Mouse (Mus musculus) small intestine, adult 2 months (tissue): ENCODE results near the gene H3f3a. TPM values are rescaled to one million over a fixed set of nuclear protein-coding genes. Genes with fewer than 3 reads are reported as not detected.

ENCODE experiments used
- H3K27ac ChIP-seq: fragments of 200-500 bp; 2 replicates; pipeline ENCODE4 v1.5.1; 2012; ENCODE audit warnings: low read depth, low read length, control low read depth, inconsistent platforms; ENCODE audit not compliant: insufficient read depth
- H3K27me3 ChIP-seq: fragments of 200-500 bp; 2 replicates; pipeline ENCODE4 v1.6.1; 2012; ENCODE audit warnings: mild to moderate bottlenecking, moderate library complexity, low read length, inconsistent platforms; ENCODE audit not compliant: control insufficient read depth, insufficient read depth
- H3K36me3 ChIP-seq: fragments of 200-500 bp; 2 replicates; pipeline ENCODE4 v1.6.1; 2012; ENCODE audit warnings: mild to moderate bottlenecking, low read length, control low read depth, inconsistent platforms; ENCODE audit not compliant: control insufficient read depth, insufficient read depth
- H3K4me1 ChIP-seq: fragments of 200-500 bp; 2 replicates; pipeline ENCODE4 v1.6.1; 2012; ENCODE audit warnings: low read length, inconsistent platforms, mixed read lengths; ENCODE audit not compliant: control insufficient read depth, insufficient read depth, insufficient read length
- H3K4me3 ChIP-seq: fragments of 200-500 bp; 2 replicates; pipeline ENCODE4 v1.5.1; 2012; ENCODE audit warnings: low read depth, mild to moderate bottlenecking, control low read depth, inconsistent platforms, low read length, moderate library complexity
- CTCF ChIP-seq: fragments of 200-500 bp; IDR thresholded peaks from 2 replicates; pipeline ENCODE4 v1.5.1; 2012; ENCODE audit warnings: low read depth, mild to moderate bottlenecking, control low read depth, inconsistent platforms, low read length, moderate library complexity, mixed read lengths; ENCODE audit not compliant: insufficient replicate concordance, insufficient read length; ENCODE audit errors: extremely low read depth
- POLR2A ChIP-seq: fragments of 200-500 bp; IDR thresholded peaks from 2 replicates; pipeline ENCODE4 v1.6.1; 2012; ENCODE audit warnings: low read depth, mild to moderate bottlenecking, control low read depth, inconsistent platforms, low read length, moderate library complexity
- WGBS: fragments of 180-500 bp; shearing (Covaris S2); methylation state at CpG from one replicate; pipeline ENCODE4 v1.1.7; 2018; 5-methylcytosine and 5-hydroxymethylcytosine counted together
- polyA plus RNA-seq: library from polyadenylated mRNA; depleted of rRNA; stranded (reverse); fragments of >200 nt; gene quantifications from 2 replicates; pipeline ENCODE4 v1.2.3, GENCODE M21; 2012

H3f3a gene
- polyA plus RNA-seq, 1 experiment, result 262 TPM

DNA sequence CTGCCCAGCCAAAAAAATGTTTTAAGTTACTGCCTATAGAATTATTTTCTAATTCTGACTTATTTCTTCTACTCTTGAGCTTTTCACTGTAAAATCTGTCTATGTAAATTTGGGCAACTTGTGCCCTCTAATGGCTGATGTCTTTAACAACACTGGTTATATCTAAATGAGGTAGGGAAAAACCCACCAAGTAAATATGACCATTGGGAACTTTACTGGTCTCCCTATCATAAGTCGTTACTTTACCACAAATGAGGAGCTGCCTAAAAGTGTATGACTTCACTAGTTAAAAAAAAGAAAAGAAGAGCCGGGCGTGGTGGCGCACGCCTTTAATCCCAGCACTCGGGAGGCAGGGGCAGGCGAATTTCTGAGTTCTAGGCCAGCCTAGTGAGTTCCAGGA is 2.8 kb downstream of the H3f3a start:
- peaks cover 2% of the 10 kb centered on the region; the same call in 1 of the 2 replicates for H3K4me1 ChIP-seq
- no peaks in the 10 kb centered on the region for H3K27me3 ChIP-seq
- H3K4me3 ChIP-seq, result peak overlapping the region; percentile 25; the same call in 1 of the 2 replicates
- peaks cover 39% of the 10 kb centered on the region for H3K36me3 ChIP-seq
- TF ChIP-seq CTCF (no peak; the same call in 1 of the 2 replicates), POLR2A (no peak)
- H3K27ac ChIP-seq, result no peak overlapping the region
- WGBS, result 19% methylated on average over 7 of the region's 7 CpGs

DNA sequence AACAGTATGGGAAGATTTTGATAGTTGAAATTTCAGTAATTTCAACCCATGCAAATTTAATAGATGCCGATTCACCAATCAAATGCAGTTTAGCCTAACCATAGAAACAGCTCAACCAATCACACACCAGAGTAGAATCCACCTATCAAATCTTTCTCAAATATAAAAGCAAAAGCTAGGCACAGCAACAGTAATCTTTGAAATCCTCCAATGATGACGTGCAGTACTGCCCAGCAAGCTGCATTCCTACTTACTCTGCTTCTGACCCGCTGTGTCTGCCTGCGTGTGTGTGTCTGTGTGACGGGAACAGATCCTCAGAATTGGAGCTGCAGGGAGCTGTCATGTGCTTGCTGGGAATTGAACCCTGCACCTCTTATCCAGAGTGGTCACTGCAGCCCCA is 4.9 kb downstream of the H3f3a start:
- TF ChIP-seq POLR2A (no peak), CTCF (no peak)
- 70% methylated on average over 5 of the region's 5 CpGs for WGBS
- Histone ChIP-seq H3K4me1 (peaks cover 2% of the 10 kb centered on the region; the same call in 1 of the 2 replicates), H3K4me3 (no peak overlapping the region), H3K27me3 (no peaks in the 10 kb centered on the region), H3K27ac (no peak overlapping the region), H3K36me3 (peaks cover 56% of the 10 kb centered on the region)

DNA sequence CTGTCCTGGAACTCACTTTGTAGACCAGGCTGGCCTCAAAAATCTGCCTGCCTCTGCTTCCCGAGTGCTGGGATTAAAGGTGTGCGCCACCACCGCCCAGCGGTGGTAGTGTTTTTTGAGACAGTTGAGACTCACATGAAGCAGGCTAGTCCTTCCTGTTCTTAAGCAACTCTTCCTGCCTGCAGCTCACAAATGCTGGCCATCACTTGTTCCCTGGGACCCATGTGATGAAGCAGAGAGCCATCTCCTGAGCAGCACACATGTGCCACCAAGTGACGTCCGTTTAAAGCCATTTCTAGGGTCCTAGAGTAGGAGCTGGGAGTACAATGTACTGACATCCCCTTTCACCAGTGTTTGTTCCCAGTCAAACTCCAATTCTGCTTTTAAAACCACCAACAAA is 9.9 kb downstream of the H3f3a start:
- peaks cover 56% of the 10 kb centered on the region for H3K36me3 ChIP-seq
- H3K4me3 ChIP-seq, result no peak overlapping the region
- H3K4me1 ChIP-seq, result no peaks in the 10 kb centered on the region
- 90% methylated on average over 6 of the region's 6 CpGs for WGBS
- H3K27me3 ChIP-seq, result no peaks in the 10 kb centered on the region
- no peak overlapping the region for H3K27ac ChIP-seq
- no peak for TF ChIP-seq CTCF
- TF ChIP-seq POLR2A, result no peak

DNA sequence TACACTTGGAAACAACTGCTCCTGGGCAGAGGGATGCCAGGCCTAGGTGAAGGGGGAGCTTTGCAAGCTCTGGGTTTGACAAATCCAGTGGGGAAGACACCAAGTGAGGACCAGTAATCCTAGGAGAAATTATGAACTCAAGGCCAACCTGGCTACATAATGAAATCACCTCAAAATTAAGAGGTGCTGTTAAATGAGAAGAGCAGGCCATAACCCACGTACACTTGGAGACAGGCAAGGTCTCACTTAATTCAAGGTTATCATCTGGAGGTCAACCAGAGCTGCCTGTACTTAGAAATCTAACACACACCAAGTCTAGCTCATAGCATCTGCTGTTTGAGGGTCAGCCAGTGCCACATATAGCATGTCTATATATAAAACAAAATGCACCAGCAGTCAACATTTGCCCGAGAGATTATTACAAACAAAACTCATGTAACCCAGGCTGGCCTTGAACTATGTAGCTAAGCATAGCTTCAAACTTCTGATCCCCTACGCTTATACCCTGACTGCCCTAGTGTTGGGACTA is 12.2 kb downstream of the H3f3a start:
- Histone ChIP-seq H3K27me3 (no peaks in the 10 kb centered on the region), H3K27ac (no peak overlapping the region), H3K4me1 (no peaks in the 10 kb centered on the region), H3K36me3 (peaks cover 38% of the 10 kb centered on the region), H3K4me3 (no peak overlapping the region)
- 82% methylated on average over 3 of the region's 3 CpGs for WGBS
- TF ChIP-seq POLR2A (no peak), CTCF (no peak)

DNA sequence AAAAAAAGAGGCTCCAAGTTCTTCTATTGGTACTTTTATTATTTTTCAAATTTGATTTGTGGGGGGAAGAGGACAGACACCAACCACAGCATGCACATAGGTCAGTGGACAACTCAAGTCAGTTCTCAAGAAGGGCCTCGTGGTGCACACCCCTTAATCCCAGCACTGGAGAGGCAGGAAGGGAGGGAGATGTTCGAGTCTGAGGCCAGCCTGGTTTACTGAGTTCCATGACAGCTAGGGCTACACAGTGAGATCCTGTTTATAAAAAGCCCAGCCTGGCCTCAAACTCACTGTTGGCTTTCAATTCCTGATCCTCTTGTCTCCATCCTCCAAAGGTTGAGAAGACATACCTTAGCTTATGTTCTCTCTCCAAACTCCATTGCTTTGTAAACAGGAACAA is 12.9 kb downstream of the H3f3a start:
- 34% methylated on average over 2 of the region's 2 CpGs for WGBS

DNA sequence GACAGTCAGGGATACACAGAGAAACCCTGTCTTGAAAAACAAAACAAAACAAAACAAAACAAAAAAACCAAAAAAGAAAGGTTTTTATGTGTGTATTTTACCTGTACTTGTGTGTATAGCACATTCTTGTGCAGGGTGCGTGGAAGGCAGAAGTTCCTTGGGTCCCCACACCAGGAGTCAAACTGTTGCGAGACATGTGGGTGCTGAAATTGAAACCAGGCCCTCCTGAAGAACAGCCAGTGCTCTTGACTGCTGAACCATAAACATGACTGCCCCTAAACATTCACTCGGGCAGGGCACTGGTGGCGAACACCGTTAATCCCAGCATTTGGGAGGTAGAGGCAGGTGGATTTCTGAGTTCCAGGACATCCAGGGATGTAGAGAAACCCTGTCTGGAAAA is 13.7 kb downstream of the H3f3a start:
- no peak overlapping the region for H3K4me3 ChIP-seq
- H3K27ac ChIP-seq, result no peak overlapping the region
- no peaks in the 10 kb centered on the region for H3K27me3 ChIP-seq
- peaks cover 25% of the 10 kb centered on the region for H3K36me3 ChIP-seq
- no peaks in the 10 kb centered on the region for H3K4me1 ChIP-seq
- 93% methylated on average over 5 of the region's 5 CpGs for WGBS
- TF ChIP-seq POLR2A (no peak), CTCF (no peak)

More for the DNA sequence above, 12.9 kb downstream of the H3f3a start:
- Histone ChIP-seq H3K27ac (no peak overlapping the region), H3K36me3 (peaks cover 32% of the 10 kb centered on the region), H3K4me1 (no peaks in the 10 kb centered on the region), H3K4me3 (no peak overlapping the region), H3K27me3 (no peaks in the 10 kb centered on the region)
- TF ChIP-seq CTCF, result no peak
- no peak for TF ChIP-seq POLR2A

DNA sequence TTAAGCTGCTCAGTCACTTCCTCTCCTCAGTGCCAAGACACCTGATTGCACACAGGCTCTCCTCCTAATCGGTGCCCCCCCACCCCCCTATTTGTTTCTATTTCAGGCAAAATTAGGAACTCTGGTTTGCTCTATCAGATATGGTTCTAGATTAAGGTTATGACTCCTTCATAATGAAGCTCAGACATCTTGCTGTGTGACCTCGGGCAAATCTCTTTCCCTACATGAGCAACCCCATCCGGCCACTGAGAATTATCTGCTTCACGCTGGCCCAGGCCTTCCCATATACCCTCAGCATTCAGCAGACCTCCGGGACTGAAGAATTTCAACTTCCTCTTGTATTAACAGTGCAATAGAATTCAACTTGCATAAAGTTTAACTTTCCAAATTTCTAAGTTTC is 14.5 kb downstream of the H3f3a start:
- H3K27me3 ChIP-seq, result no peaks in the 10 kb centered on the region
- no peak overlapping the region for H3K27ac ChIP-seq
- WGBS, result 70% methylated on average over 5 of the region's 5 CpGs
- no peak for TF ChIP-seq POLR2A
- TF ChIP-seq CTCF, result no peak
- H3K4me1 ChIP-seq, result peaks cover 2% of the 10 kb centered on the region
- peaks cover 19% of the 10 kb centered on the region for H3K36me3 ChIP-seq
- H3K4me3 ChIP-seq, result no peak overlapping the region
